Mouse (Mus musculus) embryonic facial prominence, embryonic 12.5 days (tissue): ENCODE results near the gene Otulin. TPM values are rescaled to one million over a fixed set of nuclear protein-coding genes. Genes with fewer than 3 reads are reported as not detected.

Source experiments
- ATAC-seq: fragments of 200-750 bp; cut with Nextera tagmentation; 2 replicates; pipeline ENCODE4 v1.8.0; 2017; ENCODE audit not compliant: insufficient number of reproducible peaks, insufficient read depth, low FRiP score, low TSS enrichment
- H3K27ac ChIP-seq: fragments of 300-500 bp; sonication (generic); 2 replicates; pipeline ENCODE4 v1.5.1; 2016; ENCODE audit warnings: mild to moderate bottlenecking
- H3K27me3 ChIP-seq: fragments of 300-500 bp; sonication (generic); 2 replicates; pipeline ENCODE4 v1.6.1; 2016; ENCODE audit warnings: mild to moderate bottlenecking, moderate library complexity
- H3K36me3 ChIP-seq: fragments of 300-500 bp; sonication (generic); 2 replicates; pipeline ENCODE4 v1.6.1; 2016; ENCODE audit warnings: mild to moderate bottlenecking
- H3K4me1 ChIP-seq: fragments of 300-500 bp; sonication (generic); 2 replicates; pipeline ENCODE4 v1.6.1; 2016
- H3K4me2 ChIP-seq: fragments of 300-500 bp; sonication (generic); replicated peaks from 2 replicates; pipeline ENCODE4 v1.6.1; 2016; ENCODE audit warnings: mild to moderate bottlenecking, moderate library complexity
- H3K4me3 ChIP-seq: fragments of 300-500 bp; sonication (generic); 2 replicates; pipeline ENCODE4 v1.5.1; 2016; ENCODE audit warnings: mild to moderate bottlenecking
- H3K9ac ChIP-seq: fragments of 300-500 bp; sonication (generic); 2 replicates; pipeline ENCODE4 v1.6.1; 2016; ENCODE audit warnings: mild to moderate bottlenecking, moderate library complexity
- H3K9me3 ChIP-seq: fragments of 300-500 bp; sonication (generic); 2 replicates; pipeline ENCODE4 v1.6.1; 2016; ENCODE audit warnings: mild to moderate bottlenecking, moderate library complexity
- WGBS: fragments of 180-500 bp; shearing (Covaris S2); methylation state at CpG from one replicate; pipeline ENCODE4 v1.1.7; 2016; 5-methylcytosine and 5-hydroxymethylcytosine counted together
- polyA plus RNA-seq: library from polyadenylated mRNA; unstranded; fragments of >200 nt; fragmentation: Nextera tagmentation; extraction: Ambion mirVana; gene quantifications from 2 replicates; pipeline ENCODE4 v1.2.1, GENCODE M21; 2016

The Otulin gene
- polyA plus RNA-seq, 1 experiment from 2014 or later: 35.4 TPM

DNA sequence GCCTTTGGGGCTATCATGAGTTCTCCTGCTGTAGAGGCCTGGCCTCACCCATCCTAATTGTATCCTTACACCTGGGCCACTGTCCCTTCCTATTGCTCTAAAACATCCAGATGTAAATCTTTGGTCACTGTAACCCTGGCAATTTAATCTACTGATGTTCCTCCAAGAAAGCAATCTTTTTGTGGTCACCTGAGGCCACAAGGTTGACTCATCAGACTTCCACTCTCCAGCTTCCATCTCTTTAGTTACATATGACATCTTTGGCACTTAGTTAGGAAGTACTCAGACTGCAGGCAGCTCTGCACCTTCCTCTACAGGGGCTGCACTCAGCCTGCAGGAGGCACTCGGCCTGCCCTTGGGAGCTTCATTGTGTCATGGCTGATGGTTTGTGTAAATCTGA is 53.6 kb downstream of the Otulin start:
- Histone ChIP-seq H3K36me3 (no peaks in the 10 kb centered on the region; the same call in 1 of the 2 replicates), H3K4me3 (no peak overlapping the region), H3K27ac (no peak overlapping the region), H3K4me2 (no peak overlapping the region), H3K27me3 (no peaks in the 10 kb centered on the region), H3K9ac (no peak overlapping the region), H3K9me3 (no peaks in the 10 kb centered on the region), H3K4me1 (no peaks in the 10 kb centered on the region; the same call in 1 of the 2 replicates)
- WGBS: 64% methylated on average over 1 of the region's 1 CpGs
- no peak for ATAC-seq

GRCm38 (mm10) chr15:27575932-27576331 is 54.6 kb downstream of the Otulin start:
- H3K4me1 ChIP-seq: no peaks in the 10 kb centered on the region; the same call in 1 of the 2 replicates
- H3K9me3 ChIP-seq: no peaks in the 10 kb centered on the region
- no peak overlapping the region for H3K9ac ChIP-seq
- H3K27me3 ChIP-seq: no peaks in the 10 kb centered on the region
- no peaks in the 10 kb centered on the region; the same call in 1 of the 2 replicates for H3K36me3 ChIP-seq
- ATAC-seq: no peak
- H3K4me3 ChIP-seq: no peak overlapping the region
- no peak overlapping the region for H3K4me2 ChIP-seq
- no peak overlapping the region for H3K27ac ChIP-seq
- WGBS: 83% methylated on average over 3 of the region's 3 CpGs

DNA sequence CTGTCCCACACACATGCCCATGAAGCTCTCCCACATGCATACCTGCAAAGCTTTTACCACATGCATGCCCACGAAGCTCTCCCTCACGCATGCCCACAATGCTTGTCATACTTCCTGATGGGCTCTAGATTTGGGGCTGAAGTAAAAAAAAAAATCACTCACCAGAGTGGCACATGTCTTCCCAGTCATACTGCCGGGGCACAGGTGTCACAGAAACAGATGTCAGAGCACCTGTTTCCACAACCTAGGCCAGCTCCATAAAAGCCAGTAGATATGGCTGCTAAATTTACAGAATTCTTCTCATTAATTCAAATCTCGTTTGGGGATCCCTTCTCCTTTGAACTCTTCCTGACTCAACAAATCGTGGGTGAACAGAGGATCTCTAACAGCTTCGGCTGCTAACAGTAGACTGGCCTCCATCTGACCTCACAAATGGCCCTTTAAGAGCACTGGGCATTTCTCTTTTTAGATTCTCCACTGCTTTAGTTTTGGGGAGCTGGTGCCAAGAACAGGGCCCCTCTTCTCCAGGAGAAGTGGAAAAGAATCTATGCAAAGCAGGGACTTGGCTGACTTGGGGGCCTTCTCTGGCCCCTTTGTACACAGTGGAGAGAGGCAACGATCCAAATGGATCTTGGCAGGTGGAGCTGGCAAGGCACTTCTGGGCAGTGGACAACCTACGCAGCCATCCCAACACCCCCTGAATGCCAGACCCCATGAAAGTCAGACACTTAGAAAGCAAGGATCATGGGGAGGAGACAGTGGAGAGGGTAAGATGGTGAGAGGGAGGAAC is 55.3 kb downstream of the Otulin start:
- Histone ChIP-seq H3K27ac (no peak overlapping the region), H3K27me3 (no peaks in the 10 kb centered on the region), H3K4me3 (no peak overlapping the region), H3K4me1 (no peaks in the 10 kb centered on the region; the same call in 1 of the 2 replicates), H3K9me3 (no peaks in the 10 kb centered on the region), H3K36me3 (no peaks in the 10 kb centered on the region; the same call in 1 of the 2 replicates), H3K4me2 (no peak overlapping the region), H3K9ac (no peak overlapping the region)
- no peak for ATAC-seq
- 86% methylated on average over 8 of the region's 8 CpGs for WGBS

DNA sequence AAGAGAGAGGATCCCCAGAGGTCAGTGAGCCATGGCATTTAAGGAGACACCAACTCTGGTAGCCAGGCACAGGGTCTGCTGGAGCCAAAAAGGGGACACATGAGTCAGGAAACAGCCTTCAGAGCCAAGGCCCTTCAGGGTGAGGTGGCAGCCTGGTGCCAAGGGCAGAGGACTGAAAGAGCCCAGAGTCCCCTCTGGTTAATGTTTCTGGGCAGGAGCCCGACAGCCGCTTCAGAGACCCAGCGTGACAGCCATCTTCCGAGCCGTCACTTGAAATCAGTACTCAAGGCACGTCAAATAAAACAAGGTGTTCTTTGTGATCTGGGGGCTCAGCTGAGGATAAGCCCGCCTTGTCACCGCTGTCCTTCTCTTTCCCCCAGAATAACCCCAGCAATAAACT is 59.3 kb downstream of the Otulin start:
- H3K4me2 ChIP-seq: no peak overlapping the region
- no peaks in the 10 kb centered on the region for H3K9me3 ChIP-seq
- no peaks in the 10 kb centered on the region for H3K27me3 ChIP-seq
- WGBS: 66% methylated on average over 8 of the region's 8 CpGs
- no peak for ATAC-seq
- peaks cover 4% of the 10 kb centered on the region; the same call in 1 of the 2 replicates for H3K4me1 ChIP-seq
- no peak overlapping the region for H3K4me3 ChIP-seq
- H3K27ac ChIP-seq: no peak overlapping the region
- no peak overlapping the region for H3K9ac ChIP-seq
- H3K36me3 ChIP-seq: no peaks in the 10 kb centered on the region; the same call in 1 of the 2 replicates

DNA sequence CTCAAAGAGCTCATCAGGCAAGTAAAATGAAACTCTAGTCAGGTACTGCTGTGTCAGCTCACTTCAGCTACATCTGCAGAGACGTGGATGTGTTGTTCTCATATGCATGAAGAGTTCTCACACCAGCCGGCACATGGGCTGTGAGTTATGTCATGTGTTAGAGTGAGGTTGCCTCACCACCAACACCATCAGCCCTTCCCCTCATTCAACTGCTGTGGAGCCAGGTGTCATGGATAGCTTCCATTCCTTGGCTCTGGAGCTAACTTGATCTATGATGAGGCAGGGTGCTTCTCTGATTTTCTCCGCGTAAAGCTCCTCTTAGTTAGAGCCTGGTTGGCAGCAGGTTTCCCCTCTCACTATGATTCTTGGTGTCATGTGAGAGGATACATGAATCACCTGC is 60.1 kb downstream of the Otulin start:
- Histone ChIP-seq H3K9ac (no peak overlapping the region), H3K4me1 (peaks cover 4% of the 10 kb centered on the region; the same call in 1 of the 2 replicates), H3K36me3 (0 out of 2 replicates have a peak, but pooled peaks cover 2% of the 10 kb centered on the region), H3K27ac (no peak overlapping the region), H3K9me3 (no peaks in the 10 kb centered on the region), H3K4me3 (no peak overlapping the region), H3K27me3 (no peaks in the 10 kb centered on the region), H3K4me2 (no peak overlapping the region)
- no peak for ATAC-seq
- 70% methylated on average over 4 of the region's 4 CpGs for WGBS

DNA sequence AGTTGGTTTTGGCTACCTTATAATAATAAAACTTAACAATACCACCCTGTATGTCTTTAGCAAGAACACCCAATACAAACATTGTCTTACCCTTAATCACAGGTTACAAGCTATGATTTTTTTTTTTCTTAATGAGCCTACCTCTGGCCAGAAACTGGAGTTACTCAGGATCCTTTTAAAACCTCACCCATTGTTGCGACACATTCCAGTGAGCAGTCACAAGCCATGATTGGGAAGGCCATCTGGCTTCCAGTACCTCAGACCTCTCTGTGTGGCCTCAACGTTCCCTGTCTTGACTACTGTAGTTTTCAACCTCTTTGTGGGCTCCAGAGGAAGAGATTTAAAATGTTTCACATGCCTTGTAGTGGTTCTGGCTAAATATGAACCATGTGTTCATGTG is 60.6 kb downstream of the Otulin start:
- WGBS: 34% methylated on average over 2 of the region's 2 CpGs
- no peak for ATAC-seq
- H3K4me3 ChIP-seq: no peak overlapping the region
- H3K9me3 ChIP-seq: no peaks in the 10 kb centered on the region
- H3K27me3 ChIP-seq: no peaks in the 10 kb centered on the region
- 0 out of 2 replicates have a peak, but pooled peaks cover 3% of the 10 kb centered on the region for H3K36me3 ChIP-seq
- H3K9ac ChIP-seq: no peak overlapping the region
- H3K4me1 ChIP-seq: 0 out of 2 replicates have a peak, but pooled peaks cover 4% of the 10 kb centered on the region
- H3K4me2 ChIP-seq: no peak overlapping the region
- no peak overlapping the region; the same call in 1 of the 2 replicates for H3K27ac ChIP-seq

DNA sequence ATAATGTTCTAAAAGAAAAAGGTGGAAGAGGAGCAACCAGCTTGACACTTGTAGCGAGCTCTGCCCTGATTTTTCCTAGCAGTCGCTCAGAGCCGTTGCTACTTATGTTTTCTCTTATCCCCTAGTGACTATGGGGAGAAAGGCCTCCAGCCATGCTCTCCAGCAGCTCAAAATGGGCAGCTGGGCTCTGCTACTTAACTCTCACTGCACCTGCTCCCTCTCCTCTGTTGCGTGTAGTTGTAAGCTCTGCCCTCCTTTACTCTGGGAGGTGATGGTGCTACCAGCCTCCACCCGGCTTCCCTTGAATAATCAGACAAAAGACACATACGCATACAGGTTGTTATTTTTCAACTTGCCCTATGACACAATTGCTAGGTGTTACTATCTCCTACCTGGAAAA is 62.1 kb downstream of the Otulin start:
- Histone ChIP-seq H3K36me3 (0 out of 2 replicates have a peak, but pooled peaks cover 3% of the 10 kb centered on the region), H3K4me2 (no peak overlapping the region), H3K9ac (no peak overlapping the region), H3K27me3 (no peaks in the 10 kb centered on the region), H3K4me1 (0 out of 2 replicates have a peak, but pooled peaks cover 4% of the 10 kb centered on the region), H3K4me3 (no peak overlapping the region), H3K9me3 (no peaks in the 10 kb centered on the region), H3K27ac (no peak overlapping the region)
- no peak for ATAC-seq
- WGBS: 85% methylated on average over 6 of the region's 6 CpGs

DNA sequence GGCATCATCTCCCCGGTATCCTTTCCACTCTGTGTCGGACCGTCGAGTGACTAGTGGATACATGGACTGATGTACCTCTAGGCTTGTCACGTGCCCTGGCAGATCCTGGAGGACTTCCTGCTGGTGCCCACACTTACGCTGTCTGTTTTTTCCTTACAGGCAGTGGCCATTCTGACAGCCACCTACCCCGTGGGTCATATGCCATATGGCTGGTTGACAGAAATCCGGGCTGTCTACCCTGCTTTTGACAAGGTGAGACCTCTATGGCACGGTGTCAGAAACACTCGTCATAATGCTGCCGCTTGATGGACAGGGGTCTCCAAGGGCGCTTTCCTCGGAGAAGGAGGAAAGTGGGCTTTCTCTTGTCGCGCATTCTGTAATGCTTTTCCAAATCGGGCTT is 63.1 kb downstream of the Otulin start:
- WGBS: 87% methylated on average over 16 of the region's 16 CpGs
- 0 out of 2 replicates have a peak, but pooled peaks cover 4% of the 10 kb centered on the region for H3K4me1 ChIP-seq
- no peak overlapping the region for H3K27ac ChIP-seq
- H3K4me2 ChIP-seq: no peak overlapping the region
- no peaks in the 10 kb centered on the region for H3K27me3 ChIP-seq
- no peaks in the 10 kb centered on the region for H3K9me3 ChIP-seq
- ATAC-seq: no peak
- 0 out of 2 replicates have a peak, but pooled peaks cover 3% of the 10 kb centered on the region for H3K36me3 ChIP-seq
- H3K9ac ChIP-seq: no peak overlapping the region
- no peak overlapping the region for H3K4me3 ChIP-seq

DNA sequence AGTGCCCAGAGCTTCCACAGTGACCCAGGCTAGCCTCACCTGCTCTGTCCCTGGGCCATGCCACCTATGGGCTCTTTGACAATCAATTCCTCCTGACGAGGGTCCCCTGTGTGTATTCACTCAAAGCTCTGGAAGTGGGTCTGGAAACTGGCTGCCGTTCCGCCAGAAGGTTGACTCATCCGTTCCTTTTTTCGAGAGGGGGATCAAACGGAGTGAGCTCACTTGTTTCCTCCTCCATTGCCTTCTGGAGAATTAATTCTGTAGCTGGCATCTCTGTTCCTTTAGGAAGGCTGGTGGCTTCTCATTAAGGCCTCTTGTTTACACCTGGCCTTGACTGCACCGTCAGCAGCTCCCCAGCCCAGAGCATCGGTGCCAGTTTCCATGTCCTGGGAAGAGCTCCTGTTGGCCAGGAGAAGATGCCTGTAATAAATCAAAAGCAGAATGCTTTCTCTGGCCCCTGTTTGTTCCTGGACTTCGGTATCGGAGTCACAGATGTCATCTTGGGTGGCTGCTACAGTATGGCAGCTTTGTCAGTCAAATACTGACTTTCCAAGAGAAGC is 64.8 kb downstream of the Otulin start:
- no peak overlapping the region for H3K27ac ChIP-seq
- WGBS: 86% methylated on average over 10 of the region's 10 CpGs
- H3K4me1 ChIP-seq: 0 out of 2 replicates have a peak, but pooled peaks cover 4% of the 10 kb centered on the region
- no peak overlapping the region for H3K4me3 ChIP-seq
- no peaks in the 10 kb centered on the region for H3K9me3 ChIP-seq
- 0 out of 2 replicates have a peak, but pooled peaks cover 3% of the 10 kb centered on the region for H3K36me3 ChIP-seq
- no peak for ATAC-seq
- H3K4me2 ChIP-seq: no peak overlapping the region
- H3K27me3 ChIP-seq: no peaks in the 10 kb centered on the region
- no peak overlapping the region for H3K9ac ChIP-seq

- no peak overlapping the region for H3K4me2 ChIP-seq
- H3K36me3 ChIP-seq: 0 out of 2 replicates have a peak, but pooled peaks cover 3% of the 10 kb centered on the region
- no peaks in the 10 kb centered on the region for H3K27me3 ChIP-seq
- WGBS: 84% methylated on average over 14 of the region's 14 CpGs
- no peaks in the 10 kb centered on the region for H3K9me3 ChIP-seq
- H3K27ac ChIP-seq: no peak overlapping the region
- no peak for ATAC-seq
- no peak overlapping the region for H3K9ac ChIP-seq
- no peaks in the 10 kb centered on the region for H3K4me1 ChIP-seq
- no peak overlapping the region for H3K4me3 ChIP-seq
Observed at GRCm38 (mm10) chr15:27564106-27565100, 66.1 kb downstream of the Otulin start.

- 68% methylated on average over 11 of the region's 11 CpGs for WGBS
Observed at GRCm38 (mm10) chr15:27560315-27560714, 70.2 kb downstream of the Otulin start.

More at GRCm38 (mm10) chr15:27560315-27560714, 70.2 kb downstream of the Otulin start:
- H3K27ac ChIP-seq: no peak overlapping the region
- H3K4me1 ChIP-seq: peaks cover 12% of the 10 kb centered on the region
- H3K9me3 ChIP-seq: no peaks in the 10 kb centered on the region
- H3K27me3 ChIP-seq: no peaks in the 10 kb centered on the region
- H3K4me3 ChIP-seq: no peak overlapping the region
- H3K36me3 ChIP-seq: no peaks in the 10 kb centered on the region
- no peak overlapping the region for H3K9ac ChIP-seq
- no peak overlapping the region for H3K4me2 ChIP-seq
- ATAC-seq: no peak
